Mouse (Mus musculus): ENCODE data around the gene Nectin4.

Gene Nectin4

GRCm38 (mm10) chr1:171410947-171411484 lies 41.1 kb downstream of the Nectin4 start, which contains the start of gene Usf1:
Gene Usf1 (plus strand): TSS chr1:171411313.
- DNase-seq (ENCODE audit: inconsistent age in 2 of 2, low spot score in 1 of 2) = peak; percentile 96 to 98

- no peak for DNase-seq (ENCODE audit: inconsistent age in 2 of 2, low spot score in 1 of 2)
These were observed 41.6 kb downstream of the Nectin4 start for GRCm38 (mm10) chr1:171411492-171411941.

GRCm38 (mm10) chr1:171412001-171412441 lies 42.1 kb downstream of the Nectin4 start:
- DNase-seq (ENCODE audit: inconsistent age in 2 of 2, low spot score in 1 of 2) = peak; percentile 49 to 84

DNA sequence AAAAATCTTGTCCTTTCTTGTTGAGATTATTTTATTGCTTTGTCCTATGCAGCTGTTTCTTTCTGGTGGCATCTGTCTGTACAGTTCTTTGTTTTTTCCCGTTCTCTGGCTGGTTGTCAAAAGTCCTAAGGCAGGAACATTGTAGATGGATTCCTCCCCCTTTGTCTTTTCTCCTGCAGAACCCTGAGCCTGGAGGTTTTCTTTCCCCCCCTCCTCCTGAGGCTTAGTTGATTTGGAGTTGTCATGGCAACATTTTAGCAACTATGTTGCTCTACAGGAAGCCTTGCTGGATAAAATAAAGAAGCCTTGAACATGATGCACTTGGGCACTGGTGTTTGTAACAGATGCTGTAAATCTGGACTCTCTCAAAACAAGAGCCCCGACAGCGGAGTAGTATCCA lies 42.5 kb downstream of the Nectin4 start:
- peak in 1 of 2 experiments; percentile 71 for DNase-seq (ENCODE audit: inconsistent age in 2 of 2, low spot score in 1 of 2)

- DNase-seq (ENCODE audit: inconsistent age in 2 of 2, low spot score in 1 of 2) = peak in 1 of 2 experiments; percentile 42
These were observed 43.7 kb downstream of the Nectin4 start for GRCm38 (mm10) chr1:171413608-171414007.

DNA sequence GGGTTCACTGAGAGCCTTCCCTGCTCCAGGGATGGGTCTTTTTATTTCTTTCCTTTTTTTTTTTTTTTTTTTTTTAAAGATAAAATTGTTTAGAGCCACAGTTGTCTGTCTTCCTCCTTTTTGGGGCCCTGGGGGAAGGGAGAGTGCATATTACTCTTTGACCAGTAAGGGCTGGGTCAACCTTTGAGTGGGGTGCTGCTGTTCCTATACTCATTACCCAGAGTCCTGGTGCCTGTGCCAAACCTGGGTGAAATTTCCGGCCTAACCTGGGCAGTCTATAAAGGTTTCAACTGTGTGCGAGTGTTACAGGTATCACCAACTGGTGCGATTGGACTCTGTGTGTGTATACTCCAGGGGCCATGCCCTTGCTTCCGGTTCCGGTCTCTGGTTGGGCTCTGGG lies 48.8 kb downstream of the Nectin4 start, which contains the start of gene Tstd1:
Tstd1 (plus strand) TSS at position 213 of the 400 bp plus-strand sequence.
- DNase-seq (ENCODE audit: inconsistent age in 2 of 2, low spot score in 1 of 2) = no peak

- DNase-seq (ENCODE audit: inconsistent age in 2 of 2, low spot score in 1 of 2) = no peak
These were observed 49.5 kb downstream of the Nectin4 start for GRCm38 (mm10) chr1:171419291-171419882.

- no peak for DNase-seq (ENCODE audit: inconsistent age in 2 of 2, low spot score in 1 of 2)
These were observed 50.0 kb downstream of the Nectin4 start for GRCm38 (mm10) chr1:171419905-171420304.

DNA sequence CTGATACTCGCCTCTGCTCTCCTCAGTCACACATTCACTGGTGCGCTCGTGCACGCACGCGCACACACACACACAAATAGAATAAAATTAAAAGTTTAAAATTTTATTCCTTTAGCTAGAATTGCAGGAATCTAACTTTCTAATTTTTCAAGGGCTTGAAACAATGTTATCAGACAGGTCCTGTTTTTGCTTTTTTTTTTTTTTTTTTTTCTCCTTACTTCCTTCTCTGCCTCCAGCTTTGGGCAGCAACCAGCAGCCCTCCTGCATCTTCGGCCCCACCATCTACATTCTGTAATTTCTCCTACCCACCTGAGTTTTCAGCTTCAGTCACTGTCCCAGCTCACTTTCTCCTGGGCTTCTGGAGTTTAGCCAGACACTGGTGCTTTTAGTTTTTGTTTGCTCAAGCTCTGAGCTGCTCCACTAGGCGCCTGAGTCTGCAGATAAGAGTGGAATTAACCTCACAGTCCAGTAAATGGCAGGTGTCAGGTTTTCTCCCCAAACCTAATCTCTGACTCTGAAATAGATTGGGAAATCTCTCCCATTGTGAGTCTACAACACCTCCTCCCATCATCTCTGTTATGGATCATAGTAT lies 52.7 kb downstream of the Nectin4 start:
- no peak for DNase-seq (ENCODE audit: inconsistent age in 2 of 2, low spot score in 1 of 2)

GRCm38 (mm10) chr1:171424638-171425037 lies 54.7 kb downstream of the Nectin4 start:
- peak in 1 of 2 experiments; percentile 40 for DNase-seq (ENCODE audit: inconsistent age in 2 of 2, low spot score in 1 of 2)

- DNase-seq (ENCODE audit: inconsistent age in 2 of 2, low spot score in 1 of 2) = peak; percentile 88 to 94
These were observed 55.2 kb downstream of the Nectin4 start for GRCm38 (mm10) chr1:171425126-171425525.

DNA sequence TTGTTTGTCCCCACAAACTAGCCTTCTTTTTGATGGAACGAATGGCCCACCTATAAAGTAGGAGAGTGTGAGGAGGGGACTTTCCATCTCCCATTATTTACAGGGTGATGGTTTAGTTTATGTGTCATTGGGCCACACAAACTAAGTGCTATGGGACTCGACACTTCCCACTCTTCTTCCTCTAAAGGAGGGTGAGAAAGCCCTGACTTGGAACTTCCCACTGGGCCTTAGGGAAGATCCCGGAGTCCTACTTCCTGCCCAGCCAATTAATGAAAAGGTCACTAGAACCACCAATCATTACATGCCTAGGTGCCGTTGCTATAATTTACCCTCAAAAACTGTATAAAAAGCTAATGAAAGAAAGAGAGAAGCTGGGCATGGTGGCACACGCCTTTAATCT lies 62.3 kb downstream of the Nectin4 start:
- no peak for DNase-seq (ENCODE audit: inconsistent age in 2 of 2, low spot score in 1 of 2)

DNA sequence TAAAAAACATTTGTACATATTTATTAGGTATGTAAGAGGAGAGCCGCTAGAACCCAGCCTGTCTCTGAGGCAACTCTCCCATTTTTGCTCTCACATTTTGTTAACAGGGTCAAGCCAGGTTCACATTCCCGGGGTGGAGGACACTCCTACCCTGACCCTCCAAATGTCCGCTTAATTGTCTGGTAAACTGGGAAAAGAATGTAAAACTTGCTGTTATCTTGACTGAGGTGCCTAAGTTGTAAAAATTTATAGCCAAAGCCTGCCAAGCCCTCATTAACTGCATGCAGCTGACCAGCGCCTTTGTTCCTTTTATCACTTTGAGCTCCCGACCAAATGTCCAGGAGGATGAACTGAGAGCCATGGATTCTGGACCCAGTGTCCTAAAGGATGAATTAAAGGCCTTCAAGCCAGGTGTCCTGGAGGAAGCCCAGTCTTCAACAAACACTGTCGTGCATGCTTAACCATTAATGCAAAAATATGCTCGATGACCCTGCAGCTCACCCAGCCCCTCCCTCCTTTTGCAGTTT lies 65.5 kb downstream of the Nectin4 start:
- DNase-seq (ENCODE audit: inconsistent age in 2 of 2, low spot score in 1 of 2) = no peak

DNA sequence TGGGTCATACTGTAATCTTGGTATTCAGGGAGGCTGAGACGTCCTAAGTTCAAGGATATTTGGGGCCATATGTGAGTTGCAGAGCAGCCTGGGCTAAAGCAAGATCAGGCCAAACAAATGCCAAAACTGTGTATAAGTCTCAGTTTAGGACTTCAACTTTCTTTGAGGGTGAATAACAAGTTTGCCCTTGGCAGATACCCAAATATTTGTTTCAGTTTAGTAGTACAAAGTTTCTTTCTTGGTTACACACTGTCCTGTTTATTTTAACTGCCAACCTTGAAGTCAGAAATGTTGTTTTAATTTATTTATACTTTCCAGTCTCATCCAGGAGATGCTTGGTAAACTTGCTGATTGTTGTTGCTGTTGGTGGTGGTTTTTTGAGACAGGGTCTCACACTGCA lies 66.1 kb downstream of the Nectin4 start:
- DNase-seq (ENCODE audit: inconsistent age in 2 of 2, low spot score in 1 of 2) = no peak

DNA sequence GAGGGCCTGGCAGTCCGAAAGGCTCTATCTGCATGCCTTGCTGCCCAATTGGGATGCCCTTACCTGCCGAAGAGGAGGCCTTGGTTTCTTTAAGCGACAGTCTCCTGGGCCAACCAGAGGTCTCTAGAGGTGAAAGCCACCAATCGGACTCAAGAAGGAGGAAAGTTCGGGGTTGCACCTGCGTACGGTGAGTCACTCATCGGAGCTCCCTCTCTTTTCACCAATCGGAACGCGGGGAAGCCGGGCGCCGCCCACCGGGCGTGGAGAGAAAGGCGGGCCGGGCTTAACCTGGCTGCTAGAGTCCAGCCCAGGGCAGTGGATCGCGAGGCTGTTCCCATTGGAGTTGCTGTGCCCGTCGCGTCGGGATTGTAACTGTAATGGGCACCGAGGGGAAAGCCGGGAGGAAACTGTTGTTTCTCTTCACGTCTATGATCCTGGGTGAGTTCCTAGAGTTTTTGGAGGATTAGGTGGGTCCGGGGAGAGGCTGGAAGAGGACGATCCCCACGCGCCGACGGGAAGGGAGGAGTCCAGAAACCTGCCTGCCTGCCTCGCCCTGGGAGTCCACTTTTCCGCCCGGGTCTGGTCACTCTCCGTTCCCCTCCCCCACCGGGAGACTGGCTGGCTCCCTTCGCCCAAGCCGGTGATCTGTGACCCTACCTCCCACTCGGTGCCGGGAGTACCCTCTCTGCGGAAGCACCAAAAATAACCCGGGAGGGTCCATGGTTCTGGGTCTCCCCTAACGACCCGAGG lies 67.5 kb downstream of the Nectin4 start, which contains the start of gene F11r:
F11r (plus strand) TSS at position 272 of the 750 bp plus-strand sequence.
- DNase-seq (ENCODE audit: inconsistent age in 2 of 2, low spot score in 1 of 2) = peak; percentile 91 to 95
